Mouse (Mus musculus): ENCODE data around the gene Tnni2. TPM values are rescaled to one million over a fixed set of nuclear protein-coding genes. Genes with fewer than 3 reads are reported as not detected.
"Not testable (repeated sequence)": the region's sequence is repeated elsewhere in the genome, so short reads cannot be mapped to it uniquely, and the experiment has no call there.

Gene Tnni2
- total and polyA plus RNA-seq, 2 experiments from 2014 or later: 8.9 TPM; not detected in 1

DNA sequence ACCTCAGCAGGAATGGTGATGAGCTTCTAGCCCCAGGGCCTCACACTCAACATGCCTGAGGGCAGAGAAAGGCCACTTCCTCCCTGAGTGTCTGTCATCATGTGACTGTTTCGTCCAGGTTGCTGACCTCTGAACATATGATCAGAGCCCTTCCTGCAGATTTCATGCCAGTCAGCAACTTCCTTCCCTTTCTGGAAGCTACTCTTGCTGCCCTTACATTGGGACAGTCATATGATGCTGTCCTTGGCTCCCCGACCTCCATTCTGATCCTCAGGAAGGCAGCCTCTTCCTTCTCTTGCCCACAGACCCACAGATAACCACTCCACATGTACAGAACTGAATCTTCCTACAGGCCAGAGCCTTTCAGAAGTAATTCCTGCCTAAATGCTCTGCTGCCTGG, 43.6 kb upstream of the Tnni2 start:
- Histone ChIP-seq H3K4me2 (ENCODE audit: low read depth, low read length) (no peak overlapping the region), H3K27ac (ENCODE audit: low read depth) (no peak overlapping the region; the same call in 1 of the 2 replicates)
- WGBS: 32% methylated on average over 2 of the region's 2 CpGs

GRCm38 (mm10) chr7:142399250-142399649, 42.4 kb upstream of the Tnni2 start:
- H3K36me3 ChIP-seq (replicated peaks; ENCODE audit: control insufficient read depth, insufficient read depth, low read length): no peaks in the 10 kb centered on the region
- no peak for DNase-seq (ENCODE audit: low spot score)
- no peak overlapping the region for H3K4me3 ChIP-seq (ENCODE audit: low read depth, low read length)
- H3K27me3 ChIP-seq (ENCODE audit: control insufficient read depth, insufficient read depth, low read length): no peaks in the 10 kb centered on the region
- no peak for TF ChIP-seq CTCF (IDR thresholded peaks at IDR 0.05; ENCODE audit: low read depth)
- TF ChIP-seq EP300 (IDR thresholded peaks at IDR 0.05; ENCODE audit: low read depth): no peak
- H3K4me2 ChIP-seq (ENCODE audit: low read depth, low read length): no peak overlapping the region
- H3K4me1 ChIP-seq (ENCODE audit: control insufficient read depth, insufficient read depth): no peaks in the 10 kb centered on the region
- no peak overlapping the region for H3K27ac ChIP-seq (ENCODE audit: low read depth)
- H3K9me3 ChIP-seq (replicated peaks; ENCODE audit: control insufficient read depth, low read length): no peaks in the 10 kb centered on the region
- 81% methylated on average over 1 of the region's 1 CpGs for WGBS
- ATAC-seq (ENCODE audit: insufficient read depth, low read depth): no peak
- H3K9ac ChIP-seq (replicated peaks; ENCODE audit: low read depth, low read length): no peak overlapping the region

More for the DNA sequence above, 43.6 kb upstream of the Tnni2 start:
- H3K9me3 ChIP-seq (replicated peaks; ENCODE audit: control insufficient read depth, low read length): no peaks in the 10 kb centered on the region
- ATAC-seq (ENCODE audit: insufficient read depth, low read depth): peak; percentile 21; the same call in 1 of the 2 replicates
- H3K4me1 ChIP-seq (ENCODE audit: control insufficient read depth, insufficient read depth): no peaks in the 10 kb centered on the region
- peak; percentile 14 for DNase-seq (ENCODE audit: low spot score)
- no peak overlapping the region for H3K9ac ChIP-seq (replicated peaks; ENCODE audit: low read depth, low read length)
- no peaks in the 10 kb centered on the region for H3K27me3 ChIP-seq (ENCODE audit: control insufficient read depth, insufficient read depth, low read length)
- H3K36me3 ChIP-seq (replicated peaks; ENCODE audit: control insufficient read depth, insufficient read depth, low read length): no peaks in the 10 kb centered on the region
- H3K4me3 ChIP-seq (ENCODE audit: low read depth, low read length): no peak overlapping the region
- TF ChIP-seq EP300 (IDR thresholded peaks at IDR 0.05; ENCODE audit: low read depth) (no peak), CTCF (IDR thresholded peaks at IDR 0.05; ENCODE audit: low read depth) (no peak)

DNA sequence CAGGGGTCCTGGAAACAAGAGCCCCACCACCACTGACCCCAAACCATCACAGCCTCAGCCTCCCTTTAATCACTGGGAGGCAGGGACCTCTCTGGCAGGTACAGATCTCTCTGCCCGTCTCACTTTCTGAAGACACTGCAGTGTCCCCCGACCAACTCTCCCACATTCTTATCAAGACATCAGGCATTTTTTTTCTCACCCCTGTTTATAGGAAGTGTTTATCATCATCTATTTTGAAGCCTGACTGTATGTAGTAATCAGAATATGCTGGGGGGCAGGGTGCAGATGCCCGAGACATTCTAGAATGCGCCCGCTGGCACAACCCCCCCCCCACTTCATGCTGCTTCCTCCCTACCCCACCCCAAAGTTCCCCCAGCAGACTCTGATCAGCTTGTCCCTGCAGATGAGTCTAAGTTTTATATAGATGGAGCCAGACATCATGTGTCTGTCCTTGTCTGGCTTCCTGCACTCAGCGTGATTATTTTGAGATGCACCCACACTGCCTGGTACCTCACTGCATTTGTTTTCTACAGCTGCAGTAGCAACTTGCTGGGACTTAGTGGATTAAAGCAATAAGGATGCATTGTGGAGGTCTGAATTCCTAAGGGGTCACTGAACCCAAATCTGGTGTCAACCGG, 41.4 kb upstream of the Tnni2 start:
- no peaks in the 10 kb centered on the region for H3K27me3 ChIP-seq (ENCODE audit: control insufficient read depth, insufficient read depth, low read length)
- no peak overlapping the region for H3K27ac ChIP-seq (ENCODE audit: low read depth)
- no peak overlapping the region for H3K4me3 ChIP-seq (ENCODE audit: low read depth, low read length)
- H3K4me1 ChIP-seq (ENCODE audit: control insufficient read depth, insufficient read depth): no peaks in the 10 kb centered on the region
- ATAC-seq (ENCODE audit: insufficient read depth, low read depth) (no peak), DNase-seq (ENCODE audit: low spot score) (no peak)
- H3K9ac ChIP-seq (replicated peaks; ENCODE audit: low read depth, low read length): no peak overlapping the region
- TF ChIP-seq CTCF (IDR thresholded peaks at IDR 0.05; ENCODE audit: low read depth): no peak
- TF ChIP-seq EP300 (IDR thresholded peaks at IDR 0.05; ENCODE audit: low read depth): no peak
- H3K9me3 ChIP-seq (replicated peaks; ENCODE audit: control insufficient read depth, low read length): no peaks in the 10 kb centered on the region
- no peaks in the 10 kb centered on the region for H3K36me3 ChIP-seq (replicated peaks; ENCODE audit: control insufficient read depth, insufficient read depth, low read length)
- 63% methylated on average over 7 of the region's 7 CpGs for WGBS
- no peak overlapping the region for H3K4me2 ChIP-seq (ENCODE audit: low read depth, low read length)

DNA sequence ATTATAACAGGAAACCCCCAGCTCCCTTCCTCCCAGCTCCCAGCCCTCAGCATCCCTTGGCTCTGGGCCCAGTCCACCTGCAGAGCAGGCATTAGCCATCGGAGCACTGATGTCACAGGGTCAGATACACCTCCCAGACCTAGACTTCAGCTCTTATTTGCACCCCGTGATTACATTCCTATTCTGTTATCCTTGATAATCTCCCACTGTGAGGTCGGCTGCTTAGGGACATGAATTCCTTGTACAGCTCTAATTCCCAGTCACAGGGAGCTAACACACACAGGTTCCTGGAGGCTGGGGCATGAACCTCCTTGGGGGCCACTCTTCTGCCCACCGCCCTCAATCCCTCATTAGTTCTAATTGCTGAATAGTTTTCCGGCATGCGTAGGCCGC, 40.9 kb upstream of the Tnni2 start:
- H3K9me3 ChIP-seq (replicated peaks; ENCODE audit: control insufficient read depth, low read length): no peaks in the 10 kb centered on the region
- no peak for ATAC-seq (ENCODE audit: insufficient read depth, low read depth)
- no peaks in the 10 kb centered on the region for H3K36me3 ChIP-seq (replicated peaks; ENCODE audit: control insufficient read depth, insufficient read depth, low read length)
- 54% methylated on average over 7 of the region's 7 CpGs for WGBS
- TF ChIP-seq CTCF (IDR thresholded peaks at IDR 0.05; ENCODE audit: low read depth) (no peak), EP300 (IDR thresholded peaks at IDR 0.05; ENCODE audit: low read depth) (no peak)
- H3K4me3 ChIP-seq (ENCODE audit: low read depth, low read length): no peak overlapping the region
- H3K4me2 ChIP-seq (ENCODE audit: low read depth, low read length): no peak overlapping the region
- H3K9ac ChIP-seq (replicated peaks; ENCODE audit: low read depth, low read length): no peak overlapping the region
- DNase-seq (ENCODE audit: low spot score): no peak
- H3K27ac ChIP-seq (ENCODE audit: low read depth): no peak overlapping the region
- H3K27me3 ChIP-seq (ENCODE audit: control insufficient read depth, insufficient read depth, low read length): no peaks in the 10 kb centered on the region
- H3K4me1 ChIP-seq (ENCODE audit: control insufficient read depth, insufficient read depth): no peaks in the 10 kb centered on the region

GRCm38 (mm10) chr7:142403591-142403990, 38.0 kb upstream of the Tnni2 start:
- H3K9me3 ChIP-seq (replicated peaks; ENCODE audit: control insufficient read depth, low read length): no peaks in the 10 kb centered on the region
- no peaks in the 10 kb centered on the region for H3K4me1 ChIP-seq (ENCODE audit: control insufficient read depth, insufficient read depth)
- H3K4me2 ChIP-seq (ENCODE audit: low read depth, low read length): no peak overlapping the region
- H3K9ac ChIP-seq (replicated peaks; ENCODE audit: low read depth, low read length): no peak overlapping the region
- H3K27me3 ChIP-seq (ENCODE audit: control insufficient read depth, insufficient read depth, low read length): no peaks in the 10 kb centered on the region
- DNase-seq (ENCODE audit: low spot score) (no peak), ATAC-seq (ENCODE audit: insufficient read depth, low read depth) (no peak)
- 60% methylated on average over 4 of the region's 4 CpGs for WGBS
- no peak for TF ChIP-seq EP300 (IDR thresholded peaks at IDR 0.05; ENCODE audit: low read depth)
- no peak for TF ChIP-seq CTCF (IDR thresholded peaks at IDR 0.05; ENCODE audit: low read depth)
- H3K4me3 ChIP-seq (ENCODE audit: low read depth, low read length): no peak overlapping the region
- H3K36me3 ChIP-seq (replicated peaks; ENCODE audit: control insufficient read depth, insufficient read depth, low read length): no peaks in the 10 kb centered on the region
- H3K27ac ChIP-seq (ENCODE audit: low read depth): no peak overlapping the region

DNA sequence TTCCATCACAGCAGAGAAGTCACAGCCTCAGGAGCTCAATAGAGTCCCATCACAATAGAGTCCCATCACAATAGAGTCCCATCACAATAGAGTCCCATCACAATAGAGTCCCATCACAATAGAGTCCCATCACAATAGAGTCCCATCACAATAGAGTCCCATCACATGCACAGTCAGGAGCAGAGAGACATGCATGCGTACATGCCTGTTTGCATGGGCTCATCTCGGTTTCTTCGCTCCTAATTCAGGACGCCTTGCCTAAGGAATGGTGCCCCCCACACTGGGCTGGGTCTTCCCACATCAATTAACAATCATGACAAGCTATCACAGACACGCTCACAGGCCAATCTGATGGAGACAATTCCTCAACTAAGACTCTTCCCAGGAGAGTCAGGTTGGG, 36.5 kb upstream of the Tnni2 start:
- H3K27me3 ChIP-seq (ENCODE audit: control insufficient read depth, insufficient read depth, low read length); H3K4me1 ChIP-seq (ENCODE audit: control insufficient read depth, insufficient read depth); H3K4me3 ChIP-seq (ENCODE audit: low read depth, low read length); H3K27ac ChIP-seq (ENCODE audit: low read depth); H3K4me2 ChIP-seq (ENCODE audit: low read depth, low read length); H3K9me3 ChIP-seq (replicated peaks; ENCODE audit: control insufficient read depth, low read length); ATAC-seq (ENCODE audit: insufficient read depth, low read depth); H3K36me3 ChIP-seq (replicated peaks; ENCODE audit: control insufficient read depth, insufficient read depth, low read length); DNase-seq (ENCODE audit: low spot score); H3K9ac ChIP-seq (replicated peaks; ENCODE audit: low read depth, low read length): not testable (repeated sequence)
- 87% methylated on average over 5 of the region's 5 CpGs for WGBS

Measured in heart, postnatal 0 days (tissue).